ENCODE assay signal across 10 mouse cellular contexts in the genomic region with DNA sequence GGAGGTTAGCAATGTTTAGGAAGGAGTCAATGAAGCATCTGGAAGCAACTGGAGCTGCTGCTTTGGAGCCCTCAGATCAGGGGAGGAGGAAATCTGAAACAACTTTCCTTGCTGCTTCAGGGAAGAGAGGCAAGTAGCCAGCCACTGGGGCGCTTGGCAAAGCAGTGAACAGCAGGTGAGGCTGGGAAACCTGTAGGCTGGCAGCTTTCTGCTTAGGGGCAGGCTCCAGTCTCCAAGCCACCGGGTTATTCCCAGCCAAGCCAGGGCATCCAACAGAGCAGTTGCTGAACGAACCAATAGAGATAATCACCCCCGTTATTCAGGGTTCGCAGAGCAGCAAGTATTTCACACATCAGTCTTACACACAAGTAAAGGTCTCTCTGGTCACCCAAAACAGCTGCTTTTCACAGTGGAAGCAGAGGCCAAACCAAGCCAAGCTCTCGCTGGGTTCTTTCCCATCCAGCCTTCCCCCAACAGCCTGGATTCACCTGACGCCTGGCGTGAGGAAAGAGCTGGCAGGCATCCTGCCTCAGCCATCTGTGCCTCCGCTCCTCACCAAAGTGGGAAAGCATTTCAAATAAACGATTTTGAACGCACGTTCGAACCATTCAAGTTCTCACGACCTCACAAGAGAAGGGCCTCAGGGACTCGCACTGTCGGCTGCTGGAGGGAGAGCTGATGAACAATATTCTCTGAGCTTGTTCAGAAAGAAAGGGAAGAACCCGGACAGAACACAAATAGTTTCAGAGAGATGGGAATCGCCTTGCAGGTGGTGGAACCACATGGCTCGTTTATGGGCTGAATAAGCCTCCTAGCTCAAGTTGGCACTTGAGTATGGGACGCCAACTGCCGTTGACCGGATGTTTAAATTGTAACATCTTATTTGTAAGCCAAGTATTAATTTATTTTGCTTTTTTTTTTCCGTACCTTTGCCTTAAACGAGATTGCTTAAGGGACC.
DNase-seq lines count a peak whose midpoint lies in the region; ATAC-seq lines count a peak whose summit lies in the region.
"Had no signal": no experiment of that assay in that cellular context is flagged by ENCODE, and none has a peak within 500 bp of the region (broad histone marks: within the 10 kb centered on the region; RNA-seq: fewer than 3 reads in every experiment).

No protein-coding gene starts in this region.

- no peaks in the 10 kb centered on the region for H3K27me3 ChIP-seq in hindbrain, embryonic 15.5 days
- H3K27me3 ChIP-seq in hindbrain, embryonic 12.5 days: no peaks in the 10 kb centered on the region
- no peaks in the 10 kb centered on the region for H3K27me3 ChIP-seq in embryonic facial prominence, embryonic 10.5 days (replicated peaks; ENCODE audit: low read depth, poor library complexity, severe bottlenecking)
- H3K27me3 ChIP-seq: CH12.LX; stomach, embryonic 15.5 days had no signal

- DNase-seq in embryonic facial prominence, embryonic 10.5 days (ENCODE audit: low spot score): peak; percentile 10
- peak; percentile 54 to 67 for DNase-seq in layer of hippocampus, adult 18-20 months (ENCODE audit: low spot score in 2 of 2)
- DNase-seq in right cerebral cortex, adult 2 months (ENCODE audit: low spot score in 2 of 2): peak; percentile 59 to 67
- no peak for DNase-seq in adrenal gland, postnatal 14 days
- no peak for DNase-seq in lung, postnatal 10 days
- no peak for DNase-seq in adrenal gland, adult 18-20 months (ENCODE audit: low spot score in 2 of 2)

- no peaks in the 10 kb centered on the region for H3K4me1 ChIP-seq in hindbrain, embryonic 15.5 days (replicated peaks)
- peaks cover 3% of the 10 kb centered on the region; the same call in 1 of the 2 replicates for H3K4me1 ChIP-seq in hindbrain, embryonic 12.5 days
- H3K4me1 ChIP-seq in embryonic facial prominence, embryonic 10.5 days: 0 out of 2 replicates have a peak, but pooled peaks cover 3% of the 10 kb centered on the region
- H3K4me1 ChIP-seq: stomach, embryonic 15.5 days had no signal

- no peak overlapping the region for H3K4me3 ChIP-seq in hindbrain, embryonic 15.5 days
- no peak overlapping the region for H3K4me3 ChIP-seq in hindbrain, embryonic 12.5 days
- no peak overlapping the region for H3K4me3 ChIP-seq in embryonic facial prominence, embryonic 10.5 days
- H3K4me3 ChIP-seq: stomach, embryonic 15.5 days had no signal

- no peaks in the 10 kb centered on the region for H3K36me3 ChIP-seq in hindbrain, embryonic 15.5 days
- H3K36me3 ChIP-seq in hindbrain, embryonic 12.5 days: no peaks in the 10 kb centered on the region
- H3K36me3 ChIP-seq in embryonic facial prominence, embryonic 10.5 days (replicated peaks): no peaks in the 10 kb centered on the region
- H3K36me3 ChIP-seq: stomach, embryonic 15.5 days had no signal

- no peaks in the 10 kb centered on the region for H3K9me3 ChIP-seq in hindbrain, embryonic 15.5 days
- H3K9me3 ChIP-seq in hindbrain, embryonic 12.5 days (replicated peaks): no peaks in the 10 kb centered on the region
- H3K9me3 ChIP-seq in embryonic facial prominence, embryonic 10.5 days: no peaks in the 10 kb centered on the region
- H3K9me3 ChIP-seq: stomach, embryonic 15.5 days had no signal

- 47% methylated on average over 24 of the region's 24 CpGs for WGBS in hindbrain, embryonic 15.5 days
- WGBS in hindbrain, embryonic 12.5 days: 61% methylated on average over 24 of the region's 24 CpGs
- WGBS in embryonic facial prominence, embryonic 10.5 days: 70% methylated on average over 24 of the region's 24 CpGs

- peak overlapping the region; percentile 8; the same call in 1 of the 2 replicates for H3K4me2 ChIP-seq in hindbrain, embryonic 15.5 days
- H3K4me2 ChIP-seq in hindbrain, embryonic 12.5 days (replicated peaks): no peak overlapping the region
- H3K4me2 ChIP-seq: stomach, embryonic 15.5 days had no signal

- no peak overlapping the region for H3K27ac ChIP-seq in hindbrain, embryonic 15.5 days (replicated peaks)
- H3K27ac ChIP-seq in hindbrain, embryonic 12.5 days: no peak overlapping the region
- H3K27ac ChIP-seq in embryonic facial prominence, embryonic 10.5 days (replicated peaks): no peak overlapping the region
- H3K27ac ChIP-seq: stomach, embryonic 15.5 days had no signal

- ATAC-seq in hindbrain, embryonic 15.5 days (ENCODE audit: low FRiP score, low read depth): peak; percentile 86
- ATAC-seq in hindbrain, embryonic 12.5 days (ENCODE audit: low FRiP score): no peak

- H3K9ac ChIP-seq in hindbrain, embryonic 15.5 days: no peak overlapping the region
- no peak overlapping the region for H3K9ac ChIP-seq in hindbrain, embryonic 12.5 days
- H3K9ac ChIP-seq: stomach, embryonic 15.5 days had no signal

Comparison
In these comparisons a context has a peak if more than half of its experiments do, and no peak if none do; other contexts are left out.
1. DNase-seq: peak in embryonic facial prominence, embryonic 10.5 days (single experiment), layer of hippocampus, adult 18-20 months (2 of 2) and right cerebral cortex, adult 2 months (2 of 2); none in adrenal gland, postnatal 14 days (single experiment), lung, postnatal 10 days (single experiment) and adrenal gland, adult 18-20 months (0 of 2).